Mouse (Mus musculus) embryonic fibroblast, embryonic 13.5 days (primary cell): ENCODE data around the gene Olfr961.

Source experiments
- CTCF ChIP-seq: IDR thresholded peaks from 2 replicates; pipeline ENCODE4 v1.5.1; 2011; ENCODE audit warnings: mild to moderate bottlenecking, control low read depth, low read length, moderate library complexity, borderline replicate concordance; ENCODE audit not compliant: insufficient read depth
- POLR2A ChIP-seq: IDR thresholded peaks from 2 replicates; pipeline ENCODE4 v1.6.1; 2011; ENCODE audit warnings: low read depth, mild to moderate bottlenecking, control low read depth, low read length, moderate library complexity

DNA sequence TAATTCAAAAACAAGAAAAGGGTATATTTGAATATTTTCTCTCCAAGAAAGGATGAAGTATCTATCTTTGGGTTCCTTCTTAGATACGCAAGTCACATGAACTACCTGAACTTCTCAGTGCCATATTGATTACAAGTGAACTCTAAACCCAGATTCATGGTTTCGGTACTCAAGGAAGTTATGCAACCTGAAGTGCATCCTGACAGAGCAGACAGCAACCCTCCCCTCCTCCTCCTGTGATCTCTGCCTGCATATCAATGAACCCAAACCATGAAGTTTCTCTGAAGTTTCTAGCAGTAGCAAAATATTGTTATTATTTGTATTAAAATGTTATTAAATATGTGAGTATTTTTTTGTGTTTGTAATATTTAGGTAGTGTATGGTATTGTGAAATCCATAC is 33.7 kb downstream of the Olfr961 start:
- TF ChIP-seq CTCF (no peak), POLR2A (no peak)
